Mouse (Mus musculus) G1E (cell line): ENCODE data around the gene Nmnat3.

ENCODE experiments used
- CTCF ChIP-seq: IDR thresholded peaks from 2 replicates; pipeline ENCODE4 v1.5.1; 2012; ENCODE audit warnings: low read depth, low read length, inconsistent platforms, mixed read lengths
- GATA1 ChIP-seq: IDR thresholded peaks from 2 replicates; pipeline ENCODE4 v1.6.1; 2012; ENCODE audit warnings: borderline replicate concordance, low read length, inconsistent platforms, mixed read lengths
- TAL1 ChIP-seq: conservative IDR thresholded peaks from 2 replicates; pipeline ENCODE4 v1.6.1; 2012; ENCODE audit warnings: low read depth, low read length, inconsistent platforms, mixed read lengths

- TF ChIP-seq CTCF (no peak), TAL1 (no peak; the same call in 1 of the 2 replicates), GATA1 (no peak)
Observed at GRCm38 (mm10) chr9:98313587-98313986, 26.4 kb downstream of the Nmnat3 start.
